Mouse (Mus musculus): ENCODE data around the gene Ets1. TPM values are rescaled to one million over a fixed set of nuclear protein-coding genes. Genes with fewer than 3 reads are reported as not detected.

Gene Ets1
- polyA plus RNA-seq, 1 experiment from 2014 or later: 115 TPM

Other genes starting within 250 kb of the Ets1 start
- gene Fli1, start 93.4 kb upstream of the Ets1 start, polyA plus RNA-seq (2015; fragmentation: Nextera tagmentation; extraction: Ambion mirVana): 32.8 and 34.9 TPM in 2 replicates